Mouse (Mus musculus): ENCODE data around the gene Timm17b.
"Not testable (repeated sequence)": the region's sequence is repeated elsewhere in the genome, so short reads cannot be mapped to it uniquely, and the experiment has no call there.

Timm17b gene

GRCm38 (mm10) chrX:7898880-7899874, at the start of gene Timm17b, which contains the start of gene Pqbp1:
Gene Timm17b (plus strand): TSS chrX:7899357.
Gene Pqbp1 (minus strand): TSS chrX:7899269.
- DNase-seq, result peak; percentile 81

DNA sequence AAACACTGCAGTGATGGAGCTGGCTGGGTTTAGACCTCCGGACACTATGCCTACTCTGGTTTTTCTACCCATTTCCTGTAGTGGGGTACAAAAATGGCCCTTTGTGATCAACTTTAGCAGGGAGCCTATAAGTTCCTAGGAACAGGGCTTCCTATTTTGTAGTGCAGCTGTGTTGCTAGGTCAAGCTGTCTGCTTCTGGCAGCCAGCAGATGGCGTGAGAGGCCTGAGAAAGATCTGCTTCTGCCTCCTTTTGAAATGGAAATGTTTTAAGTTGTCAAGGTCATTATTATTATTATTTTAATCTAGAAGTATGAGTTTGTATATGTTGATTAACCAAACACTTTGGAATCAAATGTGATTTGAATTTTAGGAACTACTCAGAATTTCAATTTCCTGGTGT, 44.6 kb upstream of the Timm17b start:
- DNase-seq, result no peak

- DNase-seq, result no peak
Observed at GRCm38 (mm10) chrX:7859191-7859753, 39.9 kb upstream of the Timm17b start.

- no peak for DNase-seq
Observed at GRCm38 (mm10) chrX:7863181-7863580, 36.0 kb upstream of the Timm17b start.

- DNase-seq, result no peak
Observed at GRCm38 (mm10) chrX:7864551-7864950, 34.6 kb upstream of the Timm17b start.

DNA sequence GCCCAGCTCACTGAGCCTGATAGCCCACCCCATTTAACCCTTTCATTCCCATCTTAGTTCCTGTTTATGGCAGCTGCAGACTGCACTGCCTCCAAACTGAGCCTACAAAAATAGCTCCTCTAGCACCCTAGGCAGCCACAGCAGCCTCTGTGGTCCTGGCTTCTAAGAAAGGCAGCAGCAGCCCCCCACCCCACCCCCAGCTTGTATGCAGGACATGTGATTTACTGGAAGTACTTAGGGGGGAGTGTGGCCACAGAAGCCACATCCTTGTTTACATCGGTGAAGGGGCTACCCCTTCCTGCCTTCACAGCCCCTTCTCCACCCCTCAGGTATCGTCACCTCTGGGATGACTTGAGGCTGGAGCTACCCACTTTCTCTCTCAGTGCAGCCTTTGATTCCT, 33.8 kb upstream of the Timm17b start:
- DNase-seq, result no peak

DNA sequence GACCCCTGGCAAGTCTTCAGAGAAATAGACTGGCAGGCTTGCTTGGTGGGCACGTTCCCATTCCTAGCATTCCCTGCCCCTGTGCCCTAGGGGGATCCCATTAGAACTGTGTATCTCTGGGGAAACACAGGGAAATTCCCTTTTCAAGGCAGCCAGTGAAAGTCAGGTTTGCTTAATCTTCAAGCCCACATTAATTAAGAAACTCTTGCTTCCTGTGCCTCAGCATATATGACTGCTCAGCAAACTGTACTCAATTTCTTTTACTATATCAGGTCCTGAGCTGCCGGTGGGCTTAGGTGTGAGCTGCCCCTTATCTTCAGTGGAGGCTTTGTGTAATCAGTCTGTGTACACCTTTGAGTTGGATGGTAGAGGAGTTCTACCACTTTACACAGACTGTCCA, 33.4 kb upstream of the Timm17b start:
- DNase-seq, result no peak

GRCm38 (mm10) chrX:7867141-7867540, 32.0 kb upstream of the Timm17b start:
- DNase-seq, result no peak

DNA sequence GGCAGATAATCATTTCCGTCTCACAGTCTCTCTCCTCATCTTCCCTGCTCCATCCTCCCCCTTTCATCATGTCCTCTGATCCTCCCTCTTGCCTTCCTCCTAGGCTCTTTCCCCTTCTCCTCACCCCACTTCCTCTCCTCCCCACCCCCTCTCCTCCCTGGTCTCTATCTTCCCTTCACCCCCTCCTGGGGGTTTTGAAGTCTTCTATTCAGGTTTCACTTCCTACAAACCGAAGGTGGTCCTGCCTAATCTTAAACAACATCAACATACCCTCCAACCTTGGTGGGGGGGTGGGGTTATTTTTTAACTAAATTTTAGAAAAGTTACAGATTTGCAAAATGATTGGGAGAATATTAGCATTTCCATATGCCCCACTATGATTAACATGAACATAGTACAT, 30.7 kb upstream of the Timm17b start:
- no peak for DNase-seq

DNA sequence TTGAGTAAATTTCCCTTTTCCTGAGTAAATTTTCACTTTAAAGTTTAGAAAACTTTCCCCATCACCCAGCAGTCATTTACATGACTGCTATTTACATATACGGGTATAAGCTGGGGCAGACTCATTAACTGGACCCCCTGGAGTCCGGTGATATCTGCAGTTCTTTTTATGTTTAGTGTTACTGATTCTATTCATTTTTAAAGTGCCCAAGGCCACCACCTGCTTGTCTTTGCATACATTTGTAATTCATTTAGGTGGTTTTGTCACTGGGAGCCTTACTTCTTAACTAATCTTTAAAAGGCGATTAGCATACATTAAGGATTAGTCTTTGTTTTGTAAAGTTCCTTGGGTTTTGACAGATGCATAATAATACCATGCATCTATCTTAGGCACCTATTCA, 29.3 kb upstream of the Timm17b start:
- DNase-seq, result no peak

- peak; percentile 84 for DNase-seq
Observed at GRCm38 (mm10) chrX:7878007-7878419, 21.1 kb upstream of the Timm17b start, which contains the start of gene Pim2. Gene Pim2 (plus strand): TSS chrX:7878262.

GRCm38 (mm10) chrX:7878495-7878894, 20.7 kb upstream of the Timm17b start:
- peak; percentile 48 for DNase-seq

DNA sequence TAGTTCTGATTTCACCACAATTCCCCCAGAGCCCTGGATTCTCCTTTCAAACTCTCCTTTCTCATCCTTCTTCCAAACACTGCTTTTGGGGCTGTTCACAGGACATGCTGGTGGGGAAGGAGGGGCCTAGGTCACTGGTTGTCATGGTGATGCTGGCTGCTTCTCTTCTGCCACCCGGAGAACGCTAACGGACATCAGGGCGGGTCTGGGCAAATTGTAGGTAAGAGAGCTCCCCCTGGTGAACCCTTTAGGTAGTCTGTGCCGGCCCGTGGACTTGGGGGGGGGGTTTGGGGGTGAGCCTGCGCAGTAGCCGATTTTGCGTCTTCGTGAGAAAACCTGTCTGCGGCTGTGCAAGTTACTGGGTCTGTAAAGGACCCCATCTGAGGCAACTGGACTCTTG, 19.3 kb upstream of the Timm17b start:
- DNase-seq, result peak; percentile 67

GRCm38 (mm10) chrX:7883841-7884567, 15.2 kb upstream of the Timm17b start, which contains the start of gene Slc35a2:
Gene Slc35a2 (plus strand): TSS chrX:7884028.
- peak; percentile 79 for DNase-seq

- no peak for DNase-seq
Observed at GRCm38 (mm10) chrX:7898211-7898610, 946 bp upstream of the Timm17b start.

DNA sequence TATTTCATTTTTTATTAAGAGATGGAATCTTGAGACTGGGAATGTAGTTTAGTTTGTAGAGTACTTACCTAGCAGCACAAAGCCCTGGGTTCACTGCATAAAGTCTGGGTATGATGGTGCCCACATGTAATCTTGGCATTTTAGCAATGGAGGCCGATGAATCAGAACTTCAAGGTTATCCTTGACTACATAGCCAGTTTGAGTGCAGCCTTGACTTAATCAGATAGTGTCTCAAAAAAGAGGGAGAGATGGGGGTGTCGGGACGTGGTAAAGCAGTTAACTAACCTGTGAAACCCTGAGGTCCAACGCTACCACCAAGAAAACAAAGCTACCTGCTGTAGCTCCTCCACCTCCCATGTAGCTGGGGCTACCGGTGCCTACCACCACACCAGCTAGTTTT, 5.3 kb downstream of the Timm17b start:
- no peak for DNase-seq

DNA sequence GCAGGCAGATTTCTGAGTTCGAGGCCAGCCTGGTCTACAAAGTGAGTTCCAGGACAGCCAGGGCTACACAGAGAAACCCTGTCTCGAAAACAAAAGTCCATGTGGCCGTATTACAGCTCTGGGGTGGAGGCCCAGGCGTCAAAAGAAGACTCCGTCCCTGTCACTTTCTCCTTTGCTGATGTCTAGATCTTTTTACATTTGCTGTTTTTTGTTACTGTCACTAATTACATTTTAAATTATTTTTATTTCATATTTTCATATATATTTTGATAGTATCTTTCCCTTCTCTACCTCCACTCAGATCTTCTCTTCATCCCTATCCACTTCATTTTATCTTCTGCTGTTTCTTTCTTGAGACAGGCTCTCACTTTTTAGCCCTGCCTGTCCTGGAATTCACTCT, 8.6 kb downstream of the Timm17b start, which contains the start of gene Gm10491:
TSS of gene Gm10491 (minus strand) at position 101 of the 400 bp plus-strand sequence.
- no peak for DNase-seq

GRCm38 (mm10) chrX:7909242-7909641, 10.1 kb downstream of the Timm17b start, which contains the start of gene Gm10490:
Gene Gm10490 (plus strand): TSS chrX:7909542.
- DNase-seq, result not testable (repeated sequence)

- DNase-seq, result no peak
Observed at GRCm38 (mm10) chrX:7910473-7910872, 11.3 kb downstream of the Timm17b start.

- DNase-seq, result not testable (repeated sequence)
Observed at GRCm38 (mm10) chrX:7915669-7916068, 16.5 kb downstream of the Timm17b start.

GRCm38 (mm10) chrX:7917960-7918359, 18.8 kb downstream of the Timm17b start:
- DNase-seq, result not testable (repeated sequence)

- peak; percentile 53 for DNase-seq
Observed at GRCm38 (mm10) chrX:7919601-7920383, 20.6 kb downstream of the Timm17b start, which contains the start of gene Pcsk1n. Gene Pcsk1n (plus strand): TSS chrX:7919822.
